Mouse (Mus musculus) macrophage (primary cell): Measurements from ENCODE around the gene Pgp. TPM values are rescaled to one million over a fixed set of nuclear protein-coding genes. Genes with fewer than 3 reads are reported as not detected.
"Not testable (repeated sequence)": the region's sequence is repeated elsewhere in the genome, so short reads cannot be mapped to it uniquely, and the experiment has no call there.

Experiments
- H3K27ac ChIP-seq: fragments of 350-480 bp; formaldehyde crosslinking; 2 replicates; pipeline ENCODE4 v1.9.0; 2021
- H3K36me3 ChIP-seq: fragments of 350-480 bp; formaldehyde crosslinking; 2 replicates; pipeline ENCODE4 v1.9.0; 2021; ENCODE audit errors: inconsistent target
- H3K4me3 ChIP-seq: fragments of 350-480 bp; formaldehyde crosslinking; 2 replicates; pipeline ENCODE4 v1.9.0; 2021; ENCODE audit errors: inconsistent target
- H3K79me2 ChIP-seq: fragments of 350-480 bp; formaldehyde crosslinking; 2 replicates; pipeline ENCODE4 v1.9.0; 2021; ENCODE audit errors: inconsistent target
- WGBS: methylation state at CpG from one replicate; pipeline ENCODE4 v1.1.7; 2026; ENCODE audit warnings: inconsistent platforms; ENCODE audit not compliant: missing documents; 5-methylcytosine and 5-hydroxymethylcytosine counted together
- polyA plus RNA-seq: library from polyadenylated mRNA; stranded (reverse); fragments of 250-400 nt; gene quantifications from 3 replicates; pipeline ENCODE4 v1.2.4, GENCODE M21; 2018; ENCODE audit warnings: inconsistent platforms
- total RNA-seq, 78 experiments: library from RNA; depleted of rRNA; stranded (reverse); fragments of 250-400 nt; gene quantifications; 1 replicate in 9 of 78; 2 replicates in 24 of 78; 3 replicates in 43 of 78; 4 replicates in 2 of 78; pipeline ENCODE4 v1.2.4; 2018; ENCODE audit warnings: inconsistent platforms in 56 of 78

The Pgp gene
- 1 to 10 TPM in 20 of 26 experiments, under 1 TPM in 6; 0.60 to 7.0 (median 2.1) TPM for total RNA-seq (2018; cell fraction: chromatin; rRNA removed)
- total RNA-seq (2018; cell fraction: cytosol; rRNA removed): 10 to 100 TPM in 15 of 26 experiments, 1 to 10 TPM in 11; 5.4 to 17.1 (median 11.1) TPM
- total RNA-seq (2018; cell fraction: nucleus; rRNA removed): 10 to 100 TPM in 3 of 26 experiments, 1 to 10 TPM in 23; 1.8 to 15.1 (median 4.9) TPM
- 7.0 to 22.6 TPM (median 15.0 TPM) in 3 replicates for polyA plus RNA-seq

- peak within 1 kb of the TSS; percentile 66 for H3K4me3 ChIP-seq
- H3K27ac ChIP-seq: peak within 1 kb of the TSS; percentile 81
- peaks cover 8% of the 10 kb centered on the region; the same call in 1 of the 2 replicates for H3K36me3 ChIP-seq
- WGBS: under 1% methylated on average over 63 of the region's 75 CpGs
- H3K79me2 ChIP-seq: peaks cover 14% of the 10 kb centered on the region
Observed at GRCm38 (mm10) chr17:24469910-24470602, at the start of gene Pgp, which contains the start of gene E4f1. Gene Pgp (plus strand): TSS chr17:24470392. Gene E4f1 (minus strand): TSS chr17:24470313.

DNA sequence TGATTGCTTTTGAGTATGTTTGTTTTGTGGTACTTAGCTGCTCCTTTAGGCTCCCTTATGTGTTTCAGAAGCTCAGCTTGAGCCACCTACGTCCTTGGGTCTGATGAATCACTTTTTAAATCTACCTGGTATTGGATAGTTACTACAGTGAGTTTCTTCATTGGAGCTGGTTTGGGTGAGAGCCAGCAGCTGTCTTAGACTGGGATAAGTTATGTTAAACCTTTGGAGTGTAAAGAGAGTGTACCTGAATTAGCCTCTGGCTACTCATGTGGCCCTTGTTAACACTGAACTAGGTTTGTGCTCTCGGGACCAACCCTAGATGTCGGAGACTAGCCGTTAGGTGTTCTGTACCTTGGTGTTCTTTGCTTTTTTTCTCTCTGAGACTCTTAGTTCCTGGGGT lies 47.1 kb upstream of the Pgp start:
- 93% methylated on average over 4 of the region's 4 CpGs for WGBS
- Histone ChIP-seq H3K4me3 (no peak overlapping the region), H3K36me3 (peaks cover 63% of the 10 kb centered on the region), H3K27ac (no peak overlapping the region), H3K79me2 (peaks cover 50% of the 10 kb centered on the region)

GRCm38 (mm10) chr17:24424489-24424888 lies 45.7 kb upstream of the Pgp start:
- Histone ChIP-seq H3K27ac (no peak overlapping the region), H3K36me3 (peaks cover 53% of the 10 kb centered on the region), H3K4me3 (no peak overlapping the region), H3K79me2 (peaks cover 36% of the 10 kb centered on the region)
- WGBS: 93% methylated on average over 5 of the region's 5 CpGs

DNA sequence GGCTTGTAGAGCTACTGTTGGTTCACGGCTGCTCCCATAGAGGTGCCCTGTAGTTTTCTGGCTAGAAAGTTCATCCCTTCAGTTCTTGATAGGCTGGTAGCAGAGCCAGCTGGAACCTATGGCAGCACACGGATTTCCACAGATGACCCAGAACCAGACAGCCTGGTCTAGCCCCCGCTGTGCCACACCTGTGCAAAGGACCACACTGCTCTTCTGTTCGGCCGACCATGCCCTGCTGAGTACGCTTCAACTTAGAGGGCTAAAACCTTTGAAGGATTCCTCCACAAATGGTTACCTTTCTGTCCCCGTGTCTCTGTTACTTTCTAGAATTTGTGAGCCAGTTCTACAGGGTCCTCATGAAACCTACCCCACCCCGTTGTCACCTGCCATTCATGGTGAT lies 44.9 kb upstream of the Pgp start:
- WGBS: 96% methylated on average over 4 of the region's 8 CpGs
- H3K4me3 ChIP-seq, H3K27ac ChIP-seq: not testable (repeated sequence)
- H3K36me3 ChIP-seq: peaks cover 45% of the 10 kb centered on the region
- peaks cover 28% of the 10 kb centered on the region; the same call in 1 of the 2 replicates for H3K79me2 ChIP-seq

DNA sequence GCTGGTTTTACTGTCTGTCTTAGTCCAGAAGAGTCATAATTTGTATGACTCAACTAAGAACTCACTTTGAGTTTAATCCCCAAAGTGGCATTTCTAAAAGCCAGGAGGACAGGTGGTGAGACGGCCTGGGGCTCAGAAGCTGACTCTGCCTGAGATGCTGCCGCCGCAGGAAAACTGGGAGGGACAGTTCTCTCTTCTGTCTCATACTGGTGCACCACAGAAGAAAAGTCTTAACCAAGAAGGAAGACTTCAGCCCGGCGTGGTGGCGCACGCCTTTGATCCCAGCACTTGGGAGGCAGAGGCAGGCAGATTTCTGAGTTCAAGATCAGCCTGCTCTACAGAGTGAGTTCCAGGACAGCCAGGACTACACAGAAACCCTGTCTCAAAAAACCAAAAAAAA lies 44.3 kb upstream of the Pgp start:
- H3K27ac ChIP-seq: no peak overlapping the region
- H3K4me3 ChIP-seq: no peak overlapping the region; the same call in 1 of the 2 replicates
- peaks cover 22% of the 10 kb centered on the region; the same call in 1 of the 2 replicates for H3K79me2 ChIP-seq
- 84% methylated on average over 5 of the region's 7 CpGs for WGBS
- H3K36me3 ChIP-seq: peaks cover 39% of the 10 kb centered on the region

GRCm38 (mm10) chr17:24426471-24427169 lies 43.6 kb upstream of the Pgp start, which contains the start of gene Eci1:
Gene Eci1 (plus strand): TSS chr17:24426641.
- peak within 1 kb of the TSS; percentile 47 for H3K4me3 ChIP-seq
- H3K27ac ChIP-seq: peak within 1 kb of the TSS; percentile 34
- WGBS: under 1% methylated on average over 46 of the region's 48 CpGs
- peaks cover 15% of the 10 kb centered on the region; the same call in 1 of the 2 replicates for H3K79me2 ChIP-seq
- peaks cover 32% of the 10 kb centered on the region for H3K36me3 ChIP-seq

DNA sequence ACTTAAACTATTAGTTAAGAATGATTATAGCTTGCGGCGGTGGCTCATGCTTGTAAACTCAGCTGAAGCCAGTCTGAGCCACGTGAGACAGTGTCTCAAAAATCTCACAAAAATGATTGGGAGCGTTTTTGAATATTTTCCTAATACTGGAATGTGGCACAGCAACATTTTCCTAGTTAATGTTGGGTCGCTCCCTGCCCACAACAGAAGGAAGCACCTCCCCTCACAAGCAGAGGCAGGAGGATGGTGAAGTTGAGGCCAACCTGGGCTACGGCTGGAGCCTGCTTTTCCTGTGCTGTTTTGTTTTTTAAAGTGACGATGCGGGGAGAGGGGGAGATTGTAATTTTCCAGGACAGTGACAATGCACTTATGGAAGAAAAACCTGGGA lies 43.0 kb upstream of the Pgp start:
- Histone ChIP-seq H3K79me2 (peaks cover 10% of the 10 kb centered on the region; the same call in 1 of the 2 replicates), H3K36me3 (peaks cover 27% of the 10 kb centered on the region), H3K4me3 (peak overlapping the region; percentile 47), H3K27ac (peak overlapping the region; percentile 34)
- WGBS: 0% methylated on average over 8 of the region's 8 CpGs

DNA sequence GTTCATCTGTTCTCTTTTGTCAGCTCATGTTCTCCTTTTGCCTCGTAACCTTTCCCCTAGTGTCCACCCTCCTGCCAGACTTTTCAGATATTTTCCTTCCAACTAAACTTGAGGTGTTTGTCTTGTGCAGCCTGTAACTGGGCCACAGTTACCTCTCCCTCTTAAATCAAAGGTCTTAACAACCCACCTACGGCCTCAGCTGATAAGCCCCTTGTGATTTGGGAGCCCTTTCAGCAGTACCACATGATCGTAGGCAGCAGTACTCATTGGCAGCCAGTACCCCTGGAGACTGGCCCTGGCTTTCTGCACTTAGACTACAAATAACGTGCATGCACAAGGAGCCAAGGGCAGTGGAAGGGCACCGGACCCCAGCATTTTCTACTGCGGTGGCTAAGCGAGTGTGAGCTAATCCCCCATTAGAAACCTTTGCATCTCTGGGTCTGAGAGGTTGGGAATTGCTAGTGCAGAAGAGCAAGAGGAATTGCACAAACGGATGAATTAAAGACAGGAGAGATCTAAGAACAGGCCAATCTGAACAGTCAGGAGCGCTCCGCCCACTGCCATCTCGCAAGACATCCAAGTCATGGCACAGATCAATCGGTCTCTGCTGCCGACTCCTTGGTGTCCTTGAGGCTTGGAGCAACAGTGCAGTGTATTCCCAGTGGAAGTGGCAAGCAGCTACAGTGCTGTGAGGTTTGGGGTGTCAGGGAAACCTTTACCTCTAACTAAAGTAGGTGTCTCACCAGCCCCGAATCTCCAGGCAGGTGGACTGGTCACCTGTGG lies 40.8 kb upstream of the Pgp start:
- H3K27ac ChIP-seq: no peak overlapping the region
- H3K79me2 ChIP-seq: no peaks in the 10 kb centered on the region
- H3K36me3 ChIP-seq: peaks cover 5% of the 10 kb centered on the region; the same call in 1 of the 2 replicates
- no peak overlapping the region for H3K4me3 ChIP-seq
- WGBS: 99% methylated on average over 14 of the region's 14 CpGs

- H3K4me3 ChIP-seq: no peak overlapping the region
- H3K27ac ChIP-seq: no peak overlapping the region
- H3K36me3 ChIP-seq: peaks cover 20% of the 10 kb centered on the region; the same call in 1 of the 2 replicates
- WGBS: 85% methylated on average over 5 of the region's 5 CpGs
- no peaks in the 10 kb centered on the region for H3K79me2 ChIP-seq
Observed at GRCm38 (mm10) chr17:24437016-24437415, 33.2 kb upstream of the Pgp start.

GRCm38 (mm10) chr17:24440377-24440776 lies 29.8 kb upstream of the Pgp start:
- H3K36me3 ChIP-seq: peaks cover 42% of the 10 kb centered on the region; the same call in 1 of the 2 replicates
- 95% methylated on average over 8 of the region's 8 CpGs for WGBS
- no peak overlapping the region for H3K27ac ChIP-seq
- no peak overlapping the region for H3K4me3 ChIP-seq
- no peaks in the 10 kb centered on the region for H3K79me2 ChIP-seq

DNA sequence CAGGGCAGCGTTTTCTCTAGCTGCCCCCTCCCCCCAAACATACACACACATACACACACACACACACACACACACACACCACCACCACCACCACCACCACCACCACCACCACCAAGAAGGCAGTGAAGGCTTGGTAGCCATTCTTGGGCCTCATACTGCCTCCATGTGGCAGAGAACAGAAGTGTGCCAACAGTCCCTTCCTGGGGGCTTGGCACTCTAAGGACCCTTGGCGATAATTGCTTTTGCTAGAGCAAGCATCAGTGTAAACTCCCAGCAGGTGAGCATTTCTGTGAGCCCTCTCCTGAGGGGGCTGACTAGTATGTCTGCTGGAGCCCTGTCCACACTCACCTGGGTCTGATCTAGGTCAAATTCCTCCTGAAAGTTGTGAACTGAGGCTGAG lies 29.0 kb upstream of the Pgp start:
- 88% methylated on average over 2 of the region's 2 CpGs for WGBS
- H3K36me3 ChIP-seq: peaks cover 50% of the 10 kb centered on the region

DNA sequence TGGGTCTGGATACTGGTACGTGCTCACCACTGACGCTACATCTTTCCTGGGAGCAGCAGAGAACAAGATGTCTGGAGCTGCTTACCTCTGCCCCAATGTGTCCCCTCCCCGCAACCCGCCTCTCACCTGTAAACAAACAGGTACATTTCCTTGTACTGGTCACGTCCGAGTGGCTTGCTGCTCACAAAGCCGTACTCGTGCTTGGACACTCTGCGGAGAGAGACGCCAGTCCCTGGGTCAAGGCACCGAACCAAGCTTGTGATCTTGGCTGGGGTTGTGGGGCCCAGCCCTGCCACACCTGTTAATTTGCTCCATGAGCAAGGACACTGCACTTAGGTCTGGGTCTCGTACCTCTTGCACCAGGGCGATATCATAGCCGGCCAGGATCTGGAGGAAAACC lies 28.1 kb upstream of the Pgp start:
- H3K4me3 ChIP-seq: no peak overlapping the region
- peaks cover 53% of the 10 kb centered on the region for H3K36me3 ChIP-seq
- H3K79me2 ChIP-seq: no peaks in the 10 kb centered on the region
- 90% methylated on average over 11 of the region's 14 CpGs for WGBS
- no peak overlapping the region for H3K27ac ChIP-seq

More for the DNA sequence above, 29.0 kb upstream of the Pgp start:
- no peaks in the 10 kb centered on the region for H3K79me2 ChIP-seq
- no peak overlapping the region for H3K4me3 ChIP-seq
- H3K27ac ChIP-seq: no peak overlapping the region

DNA sequence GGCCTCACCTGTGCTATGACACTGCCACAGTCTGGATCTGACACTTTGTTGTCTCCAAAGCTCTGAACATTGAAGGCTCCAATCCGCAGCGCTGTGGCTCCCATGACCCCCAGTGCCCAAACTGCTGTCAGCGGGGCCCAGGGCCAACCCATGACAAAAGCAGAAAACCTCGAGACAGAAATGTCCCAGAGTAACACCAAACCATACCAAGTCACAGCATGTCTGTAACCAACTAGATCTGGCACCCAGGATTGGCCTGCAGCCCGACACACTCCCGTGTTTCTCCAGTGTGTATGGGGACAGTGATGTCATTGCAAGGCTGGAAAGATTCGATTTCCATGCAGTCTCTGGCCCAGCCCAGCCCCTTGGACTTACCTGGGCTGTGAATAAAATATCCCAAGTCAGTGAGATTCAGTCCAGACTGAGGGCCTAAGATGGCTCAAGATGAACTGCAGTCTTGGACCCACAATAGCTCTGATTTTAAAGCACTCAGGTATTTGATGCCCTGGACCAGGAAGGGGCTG lies 27.5 kb upstream of the Pgp start, which contains the start of gene Dnase1l2:
TSS of gene Dnase1l2 (minus strand) at position 474 of the 524 bp plus-strand sequence.
- WGBS: 86% methylated on average over 7 of the region's 7 CpGs
- Histone ChIP-seq H3K4me3 (no peak within 1 kb of the TSS), H3K36me3 (peaks cover 53% of the 10 kb centered on the region)

DNA sequence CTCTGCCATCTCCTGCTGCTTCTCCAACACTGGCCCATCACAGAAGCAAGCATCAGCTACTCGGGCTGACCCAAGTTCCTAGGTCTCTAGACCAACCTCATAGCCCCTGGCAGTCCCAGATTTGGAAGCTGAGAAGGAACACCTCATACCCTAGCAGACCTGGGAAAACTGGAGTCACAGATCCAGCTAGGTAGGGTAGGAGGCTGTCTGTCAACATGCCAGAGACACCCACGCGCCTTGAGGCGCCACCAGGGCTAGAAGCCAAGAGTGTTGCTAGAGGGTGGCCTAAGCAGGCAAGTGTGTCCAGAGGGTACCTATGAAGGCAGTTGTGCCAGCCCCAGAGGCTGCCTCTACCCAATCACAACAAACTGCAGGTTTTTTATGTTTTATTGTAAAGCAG lies 26.8 kb upstream of the Pgp start:
- Histone ChIP-seq H3K4me3 (no peak overlapping the region), H3K79me2 (no peaks in the 10 kb centered on the region), H3K36me3 (peaks cover 55% of the 10 kb centered on the region), H3K27ac (no peak overlapping the region)
- WGBS: 90% methylated on average over 4 of the region's 4 CpGs

More for the DNA sequence above, 27.5 kb upstream of the Pgp start, which contains the start of gene Dnase1l2:
- no peaks in the 10 kb centered on the region for H3K79me2 ChIP-seq
- H3K27ac ChIP-seq: no peak within 1 kb of the TSS
